Mouse (Mus musculus) limb, embryonic 14.5 days (tissue): ENCODE measurements at regions not wholly inside any gene's neighbourhood (a gene's known extent, or its start where the extent isn't known, plus 50 kb on each side); places are given as distances from the start of the nearest gene placed in this dataset.

Experiments used
- ATAC-seq: fragments of 200-750 bp; cut with Nextera tagmentation; 2 replicates; pipeline ENCODE4 v1.8.0; 2017; ENCODE audit warnings: low read depth, moderate number of reproducible peaks, moderate TSS enrichment; ENCODE audit not compliant: low FRiP score
- DNase-seq: peaks from one replicate; pipeline ENCODE4 v3.0.0-alpha.2; 2015; ENCODE audit warnings: low spot score
- H3K27ac ChIP-seq: fragments of 300-500 bp; sonication (generic); replicated peaks from 2 replicates; pipeline ENCODE4 v1.5.1; 2014; ENCODE audit warnings: low read depth, mild to moderate bottlenecking, low read length, moderate library complexity, mixed read lengths
- H3K27me3 ChIP-seq: fragments of 300-500 bp; sonication (generic); 2 replicates; pipeline ENCODE4 v1.6.1; 2014; ENCODE audit warnings: low read length, mixed read lengths; ENCODE audit not compliant: control insufficient read depth, insufficient read depth
- H3K36me3 ChIP-seq: fragments of 300-500 bp; sonication (generic); 2 replicates; pipeline ENCODE4 v1.6.1; 2014; ENCODE audit warnings: mild to moderate bottlenecking, low read length, moderate library complexity, mixed read lengths; ENCODE audit not compliant: control insufficient read depth, insufficient read depth
- H3K4me1 ChIP-seq: fragments of 300-500 bp; sonication (generic); 2 replicates; pipeline ENCODE4 v1.6.1; 2014; ENCODE audit warnings: antibody characterized with exemption, low read length, mixed read lengths; ENCODE audit not compliant: control insufficient read depth, insufficient read depth
- H3K4me2 ChIP-seq: fragments of 300-500 bp; sonication (generic); replicated peaks from 2 replicates; pipeline ENCODE4 v1.6.1; 2014; ENCODE audit warnings: low read depth, mild to moderate bottlenecking, low read length, moderate library complexity; ENCODE audit not compliant: severe bottlenecking
- H3K4me3 ChIP-seq: fragments of 300-500 bp; sonication (generic); replicated peaks from 2 replicates; pipeline ENCODE4 v1.5.1; 2014; ENCODE audit warnings: low read length
- H3K9ac ChIP-seq: fragments of 300-500 bp; sonication (generic); 2 replicates; pipeline ENCODE4 v1.6.1; 2014; ENCODE audit warnings: mild to moderate bottlenecking, low read depth, low read length, moderate library complexity; ENCODE audit not compliant: severe bottlenecking
- H3K9me3 ChIP-seq: fragments of 300-500 bp; sonication (generic); 2 replicates; pipeline ENCODE4 v1.6.1; 2016; ENCODE audit warnings: low read length; ENCODE audit not compliant: control insufficient read depth
- POLR2A ChIP-seq: fragments of 200-500 bp; IDR thresholded peaks from 2 replicates; pipeline ENCODE4 v1.8.0; 2012; ENCODE audit warnings: inconsistent platforms, mild to moderate bottlenecking, moderate library complexity, borderline replicate concordance; ENCODE audit not compliant: insufficient read depth, insufficient read length; ENCODE audit errors: extremely low read depth
- WGBS: fragments of 180-500 bp; shearing (Covaris S2); extraction: QIAGEN DNeasy Blood & Tissue Kit; methylation state at CpG from one replicate; pipeline ENCODE4 v1.1.7; 2014; 5-methylcytosine and 5-hydroxymethylcytosine counted together

DNA sequence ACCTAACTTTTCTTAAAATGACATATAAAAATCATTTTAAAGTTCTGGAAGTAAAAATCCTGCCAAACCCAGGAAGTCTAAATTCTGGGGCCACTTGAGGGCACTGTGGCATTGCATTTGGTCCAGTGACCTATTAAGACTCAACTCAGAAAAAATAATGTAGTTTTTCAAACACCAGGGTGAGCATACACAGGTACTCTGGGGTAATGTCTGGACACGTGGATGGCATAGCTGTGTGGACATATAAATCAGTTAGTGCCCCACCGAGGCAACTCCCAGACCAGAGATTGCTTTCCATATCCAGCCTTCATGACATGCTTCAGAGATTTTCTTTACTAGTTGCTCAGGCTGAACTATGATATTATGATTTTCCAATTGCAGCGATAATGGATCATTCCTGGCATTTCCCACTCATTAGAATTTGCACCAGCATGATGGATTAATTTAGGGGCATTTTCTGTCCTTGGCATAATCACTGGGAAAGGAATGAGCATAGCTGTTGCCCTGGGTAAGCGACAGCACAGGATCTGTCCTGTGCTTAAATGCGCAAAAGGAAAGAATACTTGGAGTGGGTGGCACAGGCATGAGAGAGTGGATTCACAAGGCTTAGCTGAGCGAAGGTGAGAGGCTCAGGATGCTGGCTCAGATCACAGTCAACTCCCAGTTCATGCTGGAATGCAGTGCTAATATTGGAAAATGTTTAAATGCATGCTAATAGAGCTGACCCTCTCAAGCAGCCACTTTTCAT, 1526.6 kb upstream of the Cdh8 start:
- Histone ChIP-seq H3K4me3 (no peak overlapping the region), H3K4me1 (no peaks in the 10 kb centered on the region), H3K27ac (no peak overlapping the region), H3K27me3 (no peaks in the 10 kb centered on the region), H3K36me3 (no peaks in the 10 kb centered on the region), H3K9me3 (no peaks in the 10 kb centered on the region), H3K9ac (no peak overlapping the region), H3K4me2 (no peak overlapping the region)
- ATAC-seq = no peak
- DNase-seq = peak; percentile 67
- no peak for TF ChIP-seq POLR2A
- WGBS = 68% methylated on average over 6 of the region's 6 CpGs

DNA sequence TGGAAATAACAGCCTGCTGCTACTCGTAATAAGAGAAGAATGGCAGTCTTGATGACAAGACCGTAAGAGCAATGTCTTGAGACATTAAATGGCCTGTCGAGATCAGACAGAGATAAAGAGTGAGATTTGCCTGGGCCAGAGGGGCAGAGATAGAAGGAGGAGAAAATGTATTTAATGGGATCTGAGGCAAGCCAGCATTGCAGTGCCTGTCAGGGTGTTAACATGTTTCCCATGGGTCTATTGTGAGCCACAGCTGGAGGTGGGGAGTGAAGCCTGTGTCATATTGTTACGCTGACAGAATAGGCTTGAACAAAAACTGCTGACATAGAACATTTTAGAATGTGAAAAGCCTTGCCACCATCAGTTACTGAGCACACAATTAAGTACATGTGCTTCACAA, 1523.3 kb upstream of the Cdh8 start:
- no peak for TF ChIP-seq POLR2A
- H3K4me2 ChIP-seq = no peak overlapping the region
- H3K27ac ChIP-seq = no peak overlapping the region
- H3K4me1 ChIP-seq = no peaks in the 10 kb centered on the region
- H3K36me3 ChIP-seq = no peaks in the 10 kb centered on the region
- H3K27me3 ChIP-seq = no peaks in the 10 kb centered on the region
- H3K9ac ChIP-seq = no peak overlapping the region
- no peak for ATAC-seq
- H3K9me3 ChIP-seq = no peaks in the 10 kb centered on the region
- no peak for DNase-seq
- H3K4me3 ChIP-seq = no peak overlapping the region
- 58% methylated on average over 4 of the region's 4 CpGs for WGBS

DNA sequence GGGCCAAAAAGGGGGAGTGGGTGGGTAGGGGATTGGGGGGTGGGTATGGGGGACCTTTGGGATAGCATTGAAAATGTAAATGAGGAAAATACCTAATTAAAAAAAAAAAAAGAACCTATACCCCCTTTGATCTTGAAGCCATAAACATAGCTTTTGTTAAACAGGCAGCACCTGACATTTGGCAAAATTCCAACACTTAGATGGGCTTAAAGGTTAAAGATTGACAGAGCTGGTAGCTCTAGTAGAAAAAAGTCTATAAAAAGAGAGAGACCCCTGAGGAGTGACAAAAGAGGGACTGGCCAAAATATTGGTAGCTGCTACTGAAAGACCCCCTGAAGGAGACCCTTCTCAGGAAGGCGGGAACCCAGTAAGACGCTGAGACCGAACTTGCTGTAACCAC, 1474.0 kb upstream of the Cdh8 start:
- Histone ChIP-seq H3K27me3 (no peaks in the 10 kb centered on the region), H3K4me3 (no peak overlapping the region), H3K27ac (no peak overlapping the region), H3K9ac (no peak overlapping the region), H3K4me1 (no peaks in the 10 kb centered on the region), H3K36me3 (no peaks in the 10 kb centered on the region), H3K9me3 (no peaks in the 10 kb centered on the region), H3K4me2 (no peak overlapping the region)
- WGBS = 47% methylated on average over 3 of the region's 3 CpGs
- no peak for ATAC-seq
- TF ChIP-seq POLR2A = no peak
- DNase-seq = no peak

DNA sequence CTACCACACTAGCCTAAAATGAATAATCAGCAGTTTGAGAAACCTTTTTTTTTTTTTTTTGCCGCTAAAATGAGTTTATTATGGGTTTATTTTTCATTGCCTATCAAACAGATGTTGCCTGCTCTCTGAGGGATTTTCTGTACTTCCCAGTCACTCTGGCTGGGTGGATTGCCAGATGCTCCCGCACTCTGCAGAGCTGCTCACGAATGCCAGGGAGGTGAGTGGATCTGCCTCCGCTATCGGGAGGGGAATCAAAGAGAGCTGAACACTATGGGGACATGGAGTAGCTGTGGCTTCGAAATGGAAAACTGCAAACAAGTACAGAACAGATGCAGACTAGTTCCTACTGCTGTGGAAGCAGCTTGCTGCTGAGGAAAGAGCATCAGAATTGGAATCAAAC, 1449.4 kb upstream of the Cdh8 start:
- WGBS = 43% methylated on average over 6 of the region's 6 CpGs

DNA sequence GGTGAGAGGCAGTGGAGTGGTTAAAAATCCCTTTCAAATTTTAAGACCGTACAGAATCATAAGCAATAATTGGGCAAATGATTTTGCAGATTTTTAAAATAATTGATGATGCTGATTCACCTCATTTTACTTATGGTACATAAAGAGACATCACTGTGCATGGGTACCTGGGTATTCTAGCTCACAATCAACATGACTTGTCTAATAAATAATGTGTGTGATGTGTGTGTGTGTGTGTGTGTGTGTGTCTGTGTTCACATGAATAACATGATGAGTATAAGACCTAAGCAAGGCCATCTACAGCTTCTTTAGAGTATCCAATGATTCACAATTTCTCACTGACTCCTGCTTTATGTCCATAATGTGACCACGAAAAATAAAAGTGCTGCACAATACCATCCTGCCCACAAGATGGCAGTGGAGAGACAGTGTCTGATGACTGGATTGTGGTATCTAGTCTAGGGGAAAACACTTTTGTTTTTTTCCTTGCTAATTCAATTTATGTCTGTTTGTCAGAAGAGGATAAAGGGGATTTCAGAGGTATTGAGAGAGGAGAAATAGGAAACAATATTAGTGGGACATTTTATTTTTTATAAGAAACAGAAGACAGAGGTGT, 1434.7 kb upstream of the Cdh8 start:
- Histone ChIP-seq H3K27me3 (no peaks in the 10 kb centered on the region), H3K9ac (no peak overlapping the region), H3K4me1 (no peaks in the 10 kb centered on the region), H3K4me2 (no peak overlapping the region), H3K36me3 (no peaks in the 10 kb centered on the region), H3K4me3 (no peak overlapping the region), H3K9me3 (no peaks in the 10 kb centered on the region), H3K27ac (no peak overlapping the region)
- 48% methylated on average over 2 of the region's 2 CpGs for WGBS
- DNase-seq (peak; percentile 62), ATAC-seq (no peak)
- TF ChIP-seq POLR2A = no peak

More for the DNA sequence above, 1449.4 kb upstream of the Cdh8 start:
- Histone ChIP-seq H3K4me2 (no peak overlapping the region), H3K9ac (no peak overlapping the region), H3K36me3 (no peaks in the 10 kb centered on the region), H3K27me3 (no peaks in the 10 kb centered on the region), H3K4me3 (no peak overlapping the region), H3K27ac (no peak overlapping the region), H3K4me1 (no peaks in the 10 kb centered on the region), H3K9me3 (no peaks in the 10 kb centered on the region)
- DNase-seq (no peak), ATAC-seq (no peak)
- TF ChIP-seq POLR2A = no peak
